Mouse (Mus musculus) thymus, adult 2 months (tissue): ENCODE results near the gene Tmem191c.

Experiments
- CTCF ChIP-seq: fragments of 200-500 bp; IDR thresholded peaks from 2 replicates; pipeline ENCODE4 v1.5.1; 2012; ENCODE audit warnings: mild to moderate bottlenecking, control low read depth, low read length, moderate library complexity, borderline replicate concordance; ENCODE audit not compliant: control insufficient read depth, poor library complexity, insufficient read depth; ENCODE audit errors: extremely low read depth
- POLR2A ChIP-seq: fragments of 200-500 bp; IDR thresholded peaks from 2 replicates; pipeline ENCODE4 v1.6.1; 2012; ENCODE audit warnings: mild to moderate bottlenecking, low read length, control low read depth, moderate library complexity; ENCODE audit not compliant: control insufficient read depth, poor library complexity, insufficient read depth; ENCODE audit errors: extremely low read depth

- no peak for TF ChIP-seq CTCF
- TF ChIP-seq POLR2A, result no peak
Measured at GRCm38 (mm10) chr16:17251539-17251938, 24.3 kb upstream of the Tmem191c start.
